Mouse (Mus musculus) hindbrain, postnatal 0 days (tissue): Measurements from ENCODE around the gene Atp6v0a1. TPM values are rescaled to one million over a fixed set of nuclear protein-coding genes. Genes with fewer than 3 reads are reported as not detected.

Experiments
- ATAC-seq: fragments of 200-750 bp; cut with Nextera tagmentation; 2 replicates; pipeline ENCODE4 v1.8.0; 2017; ENCODE audit warnings: mild to moderate bottlenecking, moderate TSS enrichment, moderate library complexity
- DNase-seq: peaks from one replicate; pipeline ENCODE4 v3.0.0-alpha.2; 2015; ENCODE audit warnings: low spot score
- H3K27ac ChIP-seq: fragments of 300-500 bp; sonication (generic); 2 replicates; pipeline ENCODE4 v1.5.1; 2014; ENCODE audit warnings: mild to moderate bottlenecking
- H3K27me3 ChIP-seq: fragments of 300-500 bp; sonication (generic); 2 replicates; pipeline ENCODE4 v1.6.1; 2014; ENCODE audit warnings: low read length, mixed read lengths; ENCODE audit not compliant: insufficient read depth
- H3K36me3 ChIP-seq: fragments of 300-500 bp; sonication (generic); 2 replicates; pipeline ENCODE4 v1.6.1; 2014; ENCODE audit warnings: low read length, mixed read lengths; ENCODE audit not compliant: insufficient read depth
- H3K4me1 ChIP-seq: fragments of 300-500 bp; sonication (generic); 2 replicates; pipeline ENCODE4 v1.6.1; 2014; ENCODE audit warnings: antibody characterized with exemption, low read length, mixed read lengths; ENCODE audit not compliant: insufficient read depth
- H3K4me2 ChIP-seq: fragments of 300-500 bp; sonication (generic); 2 replicates; pipeline ENCODE4 v1.6.1; 2014; ENCODE audit warnings: low read depth, mild to moderate bottlenecking, low read length, moderate library complexity, mixed read lengths
- H3K4me3 ChIP-seq: fragments of 300-500 bp; sonication (generic); 2 replicates; pipeline ENCODE4 v1.5.1; 2014; ENCODE audit warnings: low read length
- H3K9ac ChIP-seq: fragments of 300-500 bp; sonication (generic); replicated peaks from 2 replicates; pipeline ENCODE4 v1.6.1; 2014; ENCODE audit warnings: mild to moderate bottlenecking, low read length, moderate library complexity, mixed read lengths
- H3K9me3 ChIP-seq: fragments of 300-500 bp; sonication (generic); 2 replicates; pipeline ENCODE4 v1.6.1; 2016; ENCODE audit warnings: low read length, mixed read lengths
- CTCF ChIP-seq: IDR thresholded peaks from 2 replicates; pipeline ENCODE4 v1.5.1; 2016; ENCODE audit warnings: antibody characterized with exemption, control low read depth, low read depth
- WGBS: fragments of 180-500 bp; shearing (Covaris S2); extraction: QIAGEN DNeasy Blood & Tissue Kit; methylation state at CpG from one replicate; pipeline ENCODE4 v1.1.7; 2014; 5-methylcytosine and 5-hydroxymethylcytosine counted together
- polyA plus RNA-seq: library from polyadenylated mRNA; unstranded; fragments of >200 nt; fragmentation: Nextera tagmentation; extraction: Ambion mirVana; gene quantifications from 2 replicates; pipeline ENCODE4 v1.2.1, GENCODE M21; 2015
- total RNA-seq: library from RNA; depleted of rRNA; stranded (reverse); fragments of >200 nt; gene quantifications from 2 replicates; pipeline ENCODE4 v1.2.3, GENCODE M21; 2014

Atp6v0a1 gene
- total and polyA plus RNA-seq, 2 experiments from 2014 or later, result 181 to 213 TPM

GRCm38 (mm10) chr11:100979887-100980286 is 29.4 kb upstream of the Atp6v0a1 start:
- no peak overlapping the region; the same call in 1 of the 2 replicates for H3K27ac ChIP-seq
- no peak overlapping the region for H3K9ac ChIP-seq
- H3K27me3 ChIP-seq, result no peaks in the 10 kb centered on the region
- no peaks in the 10 kb centered on the region for H3K9me3 ChIP-seq
- TF ChIP-seq CTCF, result no peak
- H3K36me3 ChIP-seq, result no peaks in the 10 kb centered on the region
- WGBS, result 37% methylated on average over 8 of the region's 8 CpGs
- no peak overlapping the region for H3K4me3 ChIP-seq
- ATAC-seq, result no peak
- no peaks in the 10 kb centered on the region for H3K4me1 ChIP-seq
- H3K4me2 ChIP-seq, result no peak overlapping the region
- peak; percentile 58 for DNase-seq

GRCm38 (mm10) chr11:100980438-100980837 is 28.8 kb upstream of the Atp6v0a1 start:
- WGBS, result 91% methylated on average over 1 of the region's 1 CpGs
- TF ChIP-seq CTCF, result no peak
- H3K27ac ChIP-seq, result no peak overlapping the region

GRCm38 (mm10) chr11:100981236-100981635 is 28.0 kb upstream of the Atp6v0a1 start:
- Histone ChIP-seq H3K27me3 (no peaks in the 10 kb centered on the region), H3K27ac (no peak overlapping the region), H3K4me2 (no peak overlapping the region), H3K4me3 (no peak overlapping the region), H3K9ac (no peak overlapping the region), H3K9me3 (no peaks in the 10 kb centered on the region), H3K36me3 (no peaks in the 10 kb centered on the region), H3K4me1 (no peaks in the 10 kb centered on the region)
- WGBS, result 70% methylated on average over 3 of the region's 3 CpGs
- no peak for TF ChIP-seq CTCF
- ATAC-seq (no peak), DNase-seq (no peak)

More at GRCm38 (mm10) chr11:100980438-100980837, 28.8 kb upstream of the Atp6v0a1 start:
- Histone ChIP-seq H3K9me3 (no peaks in the 10 kb centered on the region), H3K4me2 (no peak overlapping the region), H3K4me1 (no peaks in the 10 kb centered on the region), H3K36me3 (no peaks in the 10 kb centered on the region), H3K9ac (no peak overlapping the region), H3K4me3 (no peak overlapping the region), H3K27me3 (no peaks in the 10 kb centered on the region)
- DNase-seq (no peak), ATAC-seq (no peak)

DNA sequence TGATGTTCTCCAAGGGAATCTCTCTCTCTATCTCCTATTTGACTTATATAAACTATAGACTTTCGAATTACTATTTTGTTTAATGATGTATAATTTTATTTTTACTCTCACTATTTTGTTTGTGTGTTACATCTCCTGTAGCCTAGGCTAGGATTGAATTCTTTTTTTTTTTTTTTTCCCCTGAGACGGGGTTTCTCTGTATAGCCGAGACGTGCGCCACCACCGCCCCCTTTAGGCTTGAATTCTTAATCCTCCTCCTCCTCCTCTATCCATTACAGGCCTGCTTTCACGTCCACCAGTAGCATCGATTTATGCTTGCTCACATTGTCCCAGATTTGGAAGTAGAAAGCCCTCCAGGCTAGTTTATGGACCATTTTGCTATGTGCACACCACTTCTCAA is 27.2 kb upstream of the Atp6v0a1 start:
- no peak overlapping the region for H3K4me3 ChIP-seq
- ATAC-seq (no peak), DNase-seq (no peak)
- H3K4me1 ChIP-seq, result no peaks in the 10 kb centered on the region
- no peak overlapping the region for H3K9ac ChIP-seq
- H3K36me3 ChIP-seq, result no peaks in the 10 kb centered on the region
- no peaks in the 10 kb centered on the region for H3K27me3 ChIP-seq
- no peaks in the 10 kb centered on the region for H3K9me3 ChIP-seq
- peak; percentile 4; the same call in 1 of the 2 replicates for TF ChIP-seq CTCF
- 21% methylated on average over 8 of the region's 8 CpGs for WGBS
- H3K4me2 ChIP-seq, result no peak overlapping the region
- H3K27ac ChIP-seq, result no peak overlapping the region

DNA sequence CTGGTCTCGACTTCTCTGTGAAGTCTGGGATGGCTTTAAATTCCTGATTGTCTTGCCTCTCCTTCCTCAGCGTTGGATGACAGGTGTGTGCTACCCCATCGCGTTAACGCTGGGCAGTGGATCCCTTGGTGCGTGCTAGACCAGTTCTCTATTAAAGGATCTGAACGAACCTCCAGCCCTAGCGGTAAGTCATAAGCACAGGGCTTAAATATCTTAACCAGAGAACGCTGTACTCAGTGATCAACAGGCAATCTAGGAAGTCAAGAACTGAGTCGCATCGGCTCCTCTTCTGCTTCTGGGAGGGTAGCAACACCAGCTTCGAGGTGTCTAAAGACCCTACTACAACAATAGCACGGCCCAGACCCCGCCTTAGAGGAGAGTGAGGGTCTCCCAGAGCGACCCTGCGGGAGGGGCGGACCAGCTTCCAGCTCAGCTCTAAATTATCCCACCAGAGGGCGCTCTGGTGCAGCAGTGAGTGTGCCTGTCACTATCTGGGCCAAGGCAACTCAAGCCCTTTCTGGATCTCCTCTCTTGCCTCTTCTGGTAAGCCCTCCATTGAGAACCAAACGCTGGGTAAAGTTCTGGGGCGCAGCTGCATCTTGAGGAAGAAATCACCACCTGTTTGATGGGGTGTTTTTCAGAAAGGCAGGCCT is 26.0 kb upstream of the Atp6v0a1 start:
- 2% methylated on average over 20 of the region's 20 CpGs for WGBS
- 0 out of 2 replicates have a peak overlapping the region, but pooled peaks have one; percentile 28 for H3K9ac ChIP-seq
- no peaks in the 10 kb centered on the region for H3K27me3 ChIP-seq

DNA sequence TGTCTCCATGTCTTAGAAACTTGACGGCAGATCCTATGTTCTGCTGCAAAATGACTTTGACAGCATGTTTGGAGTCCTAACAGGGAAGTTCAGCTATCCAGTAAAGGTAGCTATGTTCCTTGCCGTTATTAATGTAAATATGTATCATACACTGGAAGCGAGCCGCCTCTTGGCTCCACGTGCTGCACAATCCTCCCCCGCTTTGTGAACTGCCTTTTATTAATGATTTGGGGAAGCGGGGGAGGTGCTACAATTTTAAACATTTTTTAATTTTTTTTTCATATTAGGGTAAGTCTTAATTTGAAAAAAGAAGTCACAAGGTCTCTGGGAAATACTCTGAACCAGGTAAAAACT is 25.5 kb upstream of the Atp6v0a1 start:
- no peak overlapping the region for H3K9ac ChIP-seq
- no peak overlapping the region for H3K4me3 ChIP-seq
- no peaks in the 10 kb centered on the region for H3K36me3 ChIP-seq
- no peak overlapping the region for H3K27ac ChIP-seq
- ATAC-seq (no peak), DNase-seq (no peak)
- 75% methylated on average over 7 of the region's 7 CpGs for WGBS
- no peak for TF ChIP-seq CTCF
- no peak overlapping the region for H3K4me2 ChIP-seq
- no peaks in the 10 kb centered on the region for H3K27me3 ChIP-seq
- H3K9me3 ChIP-seq, result no peaks in the 10 kb centered on the region
- H3K4me1 ChIP-seq, result no peaks in the 10 kb centered on the region

More for the DNA sequence above, 26.0 kb upstream of the Atp6v0a1 start:
- TF ChIP-seq CTCF, result peak; percentile 96
- H3K4me3 ChIP-seq, result peak overlapping the region; percentile 31
- DNase-seq, result peak; percentile 93
- peak overlapping the region; percentile 58 for H3K4me2 ChIP-seq
- ATAC-seq, result peak; percentile 91
- H3K27ac ChIP-seq, result no peak overlapping the region
- no peaks in the 10 kb centered on the region for H3K9me3 ChIP-seq
- no peaks in the 10 kb centered on the region for H3K36me3 ChIP-seq
- H3K4me1 ChIP-seq, result no peaks in the 10 kb centered on the region

GRCm38 (mm10) chr11:100985607-100986006 is 23.6 kb upstream of the Atp6v0a1 start:
- 45% methylated on average over 3 of the region's 3 CpGs for WGBS
- Histone ChIP-seq H3K4me1 (no peaks in the 10 kb centered on the region), H3K27me3 (no peaks in the 10 kb centered on the region), H3K9me3 (no peaks in the 10 kb centered on the region), H3K4me2 (no peak overlapping the region), H3K36me3 (no peaks in the 10 kb centered on the region), H3K27ac (no peak overlapping the region), H3K9ac (no peak overlapping the region), H3K4me3 (no peak overlapping the region)
- peak; percentile 29; the same call in 1 of the 2 replicates for TF ChIP-seq CTCF
- DNase-seq (no peak), ATAC-seq (no peak)
